Mouse (Mus musculus) midbrain, embryonic 13.5 days (tissue): ENCODE data around the gene 4930507D05Rik. TPM values are rescaled to one million over a fixed set of nuclear protein-coding genes. Genes with fewer than 3 reads are reported as not detected.

Source experiments
- ATAC-seq: fragments of 200-750 bp; cut with Nextera tagmentation; 2 replicates; pipeline ENCODE4 v1.8.0; 2017; ENCODE audit warnings: mild to moderate bottlenecking, moderate TSS enrichment, moderate library complexity
- H3K27ac ChIP-seq: fragments of 300-500 bp; sonication (generic); 2 replicates; pipeline ENCODE4 v1.5.1; 2015; ENCODE audit warnings: inconsistent platforms, mild to moderate bottlenecking, moderate library complexity
- H3K27me3 ChIP-seq: fragments of 300-500 bp; sonication (generic); 2 replicates; pipeline ENCODE4 v1.6.1; 2015; ENCODE audit warnings: mild to moderate bottlenecking, inconsistent platforms
- H3K36me3 ChIP-seq: fragments of 300-500 bp; sonication (generic); 2 replicates; pipeline ENCODE4 v1.6.1; 2015; ENCODE audit warnings: mild to moderate bottlenecking, inconsistent platforms
- H3K4me1 ChIP-seq: fragments of 300-500 bp; sonication (generic); replicated peaks from 2 replicates; pipeline ENCODE4 v1.6.1; 2015; ENCODE audit warnings: inconsistent platforms
- H3K4me2 ChIP-seq: fragments of 300-500 bp; sonication (generic); replicated peaks from 2 replicates; pipeline ENCODE4 v1.6.1; 2015; ENCODE audit warnings: moderate library complexity, mild to moderate bottlenecking, inconsistent platforms
- H3K4me3 ChIP-seq: fragments of 300-500 bp; sonication (generic); replicated peaks from 2 replicates; pipeline ENCODE4 v1.5.1; 2015; ENCODE audit warnings: mild to moderate bottlenecking, inconsistent platforms
- H3K9ac ChIP-seq: fragments of 300-500 bp; sonication (generic); replicated peaks from 2 replicates; pipeline ENCODE4 v1.6.1; 2015; ENCODE audit warnings: mild to moderate bottlenecking, inconsistent platforms
- H3K9me3 ChIP-seq: fragments of 300-500 bp; sonication (generic); 2 replicates; pipeline ENCODE4 v1.6.1; 2016; ENCODE audit warnings: mild to moderate bottlenecking, inconsistent platforms
- WGBS: fragments of 180-500 bp; shearing (Covaris S2); methylation state at CpG from one replicate; pipeline ENCODE4 v1.1.7; 2015; 5-methylcytosine and 5-hydroxymethylcytosine counted together
- polyA plus RNA-seq: library from polyadenylated mRNA; unstranded; fragments of >200 nt; fragmentation: Nextera tagmentation; extraction: Ambion mirVana; gene quantifications from 2 replicates; pipeline ENCODE4 v1.2.1, GENCODE M21; 2015

Gene 4930507D05Rik
- polyA plus RNA-seq = 1.2 and 1.4 TPM in 2 replicates

DNA sequence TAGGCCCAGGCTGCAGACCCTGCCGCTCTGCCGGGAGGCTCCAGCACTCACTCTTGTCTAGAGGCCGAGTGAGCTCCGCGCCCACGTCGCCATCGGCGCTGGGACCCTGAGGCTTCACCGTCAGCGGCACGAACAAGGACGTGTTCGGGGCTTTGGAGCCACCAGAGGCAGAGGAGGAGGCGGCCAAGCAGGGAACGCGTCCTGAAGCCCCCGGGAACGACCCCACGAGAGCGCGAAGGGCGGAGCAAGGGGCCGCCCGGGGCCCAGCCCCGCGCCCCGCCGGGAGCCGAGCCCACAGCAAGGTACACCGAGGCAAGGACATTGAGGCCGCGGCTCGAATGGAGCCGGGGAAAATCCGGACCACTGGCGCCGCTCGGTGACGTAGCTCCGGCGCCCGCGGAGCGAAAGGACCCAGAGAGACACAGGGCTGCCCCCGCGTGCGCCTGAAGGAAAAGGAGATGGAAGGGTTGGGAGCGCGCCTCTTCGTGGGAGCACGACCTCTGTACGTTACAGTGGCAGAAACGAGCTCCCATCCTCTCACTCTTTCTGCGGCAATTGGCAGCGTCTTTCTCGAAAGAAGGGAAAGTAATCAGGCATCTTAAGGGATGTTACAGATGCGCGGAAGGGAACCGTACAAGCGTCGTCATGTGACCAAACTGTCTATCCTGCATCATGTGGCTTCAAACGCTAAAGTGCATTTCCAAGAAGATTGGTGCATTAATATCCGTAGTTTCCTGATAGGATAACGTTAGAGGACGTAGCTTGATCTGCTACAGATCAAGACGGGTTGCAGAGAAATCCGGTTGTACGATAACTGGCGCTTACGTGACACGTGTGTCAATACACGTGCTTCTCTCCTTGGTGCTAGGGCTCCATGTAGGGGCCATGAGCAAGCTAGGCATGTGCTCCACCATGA lies at the start of gene 4930507D05Rik, which contains the start of gene Supv3l1:
TSS of gene 4930507D05Rik (plus strand) at position 126 of the 916 bp plus-strand sequence.
TSS of gene Supv3l1 (minus strand) at position 375 of the 916 bp plus-strand sequence.
- Histone ChIP-seq H3K4me2 (peak within 1 kb of the TSS; percentile 77), H3K27me3 (no peaks in the 10 kb centered on the region), H3K36me3 (peaks cover 34% of the 10 kb centered on the region), H3K9me3 (no peaks in the 10 kb centered on the region), H3K27ac (peak within 1 kb of the TSS; percentile 88), H3K4me1 (peaks cover 21% of the 10 kb centered on the region), H3K9ac (peak within 1 kb of the TSS; percentile 91), H3K4me3 (peak within 1 kb of the TSS; percentile 75)
- peak; percentile 94 for ATAC-seq
- WGBS = under 1% methylated on average over 73 of the region's 73 CpGs

DNA sequence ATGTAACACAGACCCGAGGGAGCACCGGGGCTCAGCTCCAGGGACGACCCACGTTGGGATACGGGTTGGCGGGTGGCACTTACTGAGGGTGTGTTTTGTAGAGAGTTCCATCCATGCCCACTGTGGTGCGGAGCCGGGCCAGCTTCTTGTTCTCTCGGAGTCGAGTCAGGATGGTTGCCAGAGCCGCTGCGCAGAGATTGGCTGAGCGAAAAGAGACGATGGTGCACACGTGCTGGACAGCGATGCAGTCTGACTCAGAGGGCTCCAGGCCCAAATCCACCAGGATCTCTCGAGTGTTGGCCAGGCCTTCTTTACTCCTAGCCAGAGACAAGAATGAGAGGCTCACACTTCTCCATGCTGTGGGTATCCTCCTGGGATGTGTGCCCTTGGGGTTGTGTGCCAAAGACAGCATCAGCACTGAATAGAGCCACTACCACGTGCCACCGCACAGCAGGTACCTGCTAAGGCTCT lies 47.6 kb upstream of the 4930507D05Rik start:
- 85% methylated on average over 19 of the region's 19 CpGs for WGBS
- no peaks in the 10 kb centered on the region for H3K27me3 ChIP-seq
- ATAC-seq = 0 out of 2 replicates have a peak, but pooled peaks have one; percentile 4

DNA sequence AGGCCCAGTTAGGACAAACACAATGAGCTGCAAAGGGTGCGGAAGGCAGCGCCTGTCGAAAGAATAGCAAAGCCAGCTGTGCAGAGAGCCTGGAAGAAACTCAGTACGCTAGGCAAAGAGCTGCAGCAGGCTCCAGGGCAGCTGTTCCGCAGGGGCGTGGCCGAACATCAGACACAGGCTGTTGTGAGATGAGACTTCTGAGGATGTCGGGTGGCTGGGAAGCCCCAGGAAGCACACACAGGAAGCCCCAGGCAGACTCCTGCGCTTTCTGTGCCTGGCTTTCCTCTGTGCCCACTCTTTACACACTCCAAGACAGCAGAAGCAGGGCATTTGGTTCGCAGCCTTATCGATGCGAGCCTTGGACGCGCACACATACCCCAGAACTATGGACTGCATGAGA lies 44.4 kb upstream of the 4930507D05Rik start:
- peak; percentile 20; the same call in 1 of the 2 replicates for ATAC-seq
- Histone ChIP-seq H3K9ac (no peak overlapping the region), H3K36me3 (no peaks in the 10 kb centered on the region), H3K4me2 (peak overlapping the region; percentile 26), H3K27ac (no peak overlapping the region), H3K27me3 (0 out of 2 replicates have a peak, but pooled peaks cover 3% of the 10 kb centered on the region), H3K9me3 (no peaks in the 10 kb centered on the region), H3K4me3 (0 out of 2 replicates have a peak overlapping the region, but pooled peaks have one; percentile 7), H3K4me1 (no peaks in the 10 kb centered on the region)
- WGBS = 46% methylated on average over 14 of the region's 14 CpGs

More for the DNA sequence above, 47.6 kb upstream of the 4930507D05Rik start:
- no peak overlapping the region for H3K27ac ChIP-seq
- no peaks in the 10 kb centered on the region for H3K36me3 ChIP-seq
- H3K9ac ChIP-seq = no peak overlapping the region
- no peaks in the 10 kb centered on the region for H3K9me3 ChIP-seq
- no peak overlapping the region for H3K4me3 ChIP-seq
- no peak overlapping the region for H3K4me2 ChIP-seq
- no peaks in the 10 kb centered on the region for H3K4me1 ChIP-seq

DNA sequence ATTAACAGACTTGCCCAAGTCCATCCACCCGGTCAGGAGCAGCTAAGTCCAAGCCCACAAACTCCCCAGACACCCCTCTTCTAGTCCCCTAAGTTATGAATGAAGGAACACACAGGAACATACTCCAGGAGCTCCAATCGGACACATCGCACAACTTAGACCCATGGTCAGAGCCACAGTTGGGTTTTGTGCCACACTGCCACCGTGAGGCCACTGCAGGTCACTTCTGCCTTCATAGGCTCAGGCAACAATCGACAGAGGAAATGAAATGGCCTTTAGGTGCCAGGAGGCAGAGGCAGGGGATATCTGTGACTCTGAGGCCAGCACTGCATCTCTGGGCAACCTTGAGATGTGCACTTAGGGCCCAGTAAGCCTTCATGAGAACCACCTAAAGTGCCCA lies 38.3 kb upstream of the 4930507D05Rik start:
- 0 out of 2 replicates have a peak, but pooled peaks cover 3% of the 10 kb centered on the region for H3K27me3 ChIP-seq
- peak; percentile 70; the same call in 1 of the 2 replicates for ATAC-seq
- no peak overlapping the region for H3K9ac ChIP-seq
- H3K9me3 ChIP-seq = no peaks in the 10 kb centered on the region
- no peak overlapping the region for H3K4me3 ChIP-seq
- no peaks in the 10 kb centered on the region for H3K36me3 ChIP-seq
- no peak overlapping the region for H3K4me2 ChIP-seq
- WGBS = 12% methylated on average over 5 of the region's 5 CpGs
- H3K4me1 ChIP-seq = no peaks in the 10 kb centered on the region
- no peak overlapping the region for H3K27ac ChIP-seq

DNA sequence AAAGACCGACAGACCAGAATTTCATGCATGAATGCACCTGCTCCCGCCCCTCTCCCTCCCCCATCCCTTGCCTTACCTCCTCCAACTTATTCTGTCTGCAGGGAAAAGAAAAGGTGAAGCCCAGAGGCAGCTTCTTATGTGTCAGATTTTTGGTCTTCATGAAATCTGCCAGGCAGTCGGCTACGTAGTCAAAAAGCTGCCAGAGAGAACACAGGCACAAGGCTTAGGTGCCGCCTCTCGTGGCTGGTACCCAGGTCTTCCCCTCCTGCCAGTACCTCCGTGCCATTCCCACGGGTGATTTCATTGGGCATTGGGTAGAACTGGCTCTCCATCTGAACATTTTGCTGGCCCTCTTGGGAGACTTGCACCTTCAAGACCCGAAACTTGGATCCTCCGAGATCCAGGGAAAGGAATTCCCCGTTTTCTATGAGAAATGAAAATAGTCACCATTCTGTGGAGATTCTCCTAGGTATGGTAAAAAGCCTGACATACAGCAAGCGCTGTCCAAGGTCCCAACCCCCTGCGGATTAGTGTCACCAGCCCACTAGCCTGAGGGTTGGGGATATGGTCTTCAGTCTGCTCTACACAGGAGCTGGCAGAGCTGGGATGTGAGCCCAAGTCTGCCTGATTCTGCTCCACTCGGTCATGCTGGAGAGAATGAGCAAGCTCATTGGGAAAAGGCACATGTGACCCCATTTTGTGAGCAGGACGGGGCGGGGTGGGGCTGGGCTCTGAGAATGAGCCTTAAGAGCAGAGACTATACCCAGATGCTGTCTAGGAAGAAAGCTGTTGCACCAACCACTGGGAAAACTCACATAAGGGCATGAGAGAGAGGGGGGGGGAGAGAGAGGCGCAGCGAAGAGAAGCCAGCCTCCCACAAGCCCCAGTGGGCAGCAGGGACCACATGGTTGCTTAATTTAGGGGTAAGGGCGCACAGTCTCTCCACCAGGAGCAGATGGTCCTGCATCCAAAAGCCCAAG lies 37.6 kb upstream of the 4930507D05Rik start:
- no peak overlapping the region for H3K4me3 ChIP-seq

DNA sequence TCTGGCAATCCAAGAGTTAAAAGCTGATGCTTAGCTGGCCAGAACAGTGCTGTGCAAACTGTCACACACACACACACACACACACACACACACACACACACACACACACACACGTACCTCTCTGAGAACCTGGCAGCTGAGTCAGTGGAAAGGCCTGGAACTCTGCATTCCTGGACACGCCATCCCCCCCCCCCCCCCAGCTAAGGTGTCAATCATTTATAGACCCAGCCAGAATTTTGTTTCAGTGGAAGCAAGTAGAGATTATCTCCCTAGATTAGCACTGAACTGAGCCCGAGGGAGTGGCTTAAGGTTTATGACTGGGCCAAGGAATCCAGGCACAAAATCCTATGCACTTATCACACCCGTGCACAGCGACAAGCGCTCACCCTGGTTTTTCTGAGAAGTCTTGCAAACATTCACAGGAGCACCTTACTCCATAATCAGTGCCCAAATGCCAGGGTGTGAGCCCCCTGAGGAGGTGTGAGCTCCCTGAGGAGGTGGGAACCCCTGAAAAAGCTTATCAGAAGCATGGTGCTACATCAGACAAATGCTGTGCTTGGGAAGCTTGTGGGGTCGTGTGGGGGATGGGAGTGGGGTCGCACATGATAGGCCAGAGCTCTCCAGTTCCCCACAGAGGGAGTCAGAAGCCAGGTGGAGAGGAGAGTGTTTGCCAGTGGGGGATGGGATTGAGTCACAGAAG lies 36.2 kb upstream of the 4930507D05Rik start:
- Histone ChIP-seq H3K9ac (no peak overlapping the region), H3K36me3 (no peaks in the 10 kb centered on the region), H3K4me3 (no peak overlapping the region), H3K27ac (no peak overlapping the region), H3K9me3 (no peaks in the 10 kb centered on the region), H3K27me3 (no peaks in the 10 kb centered on the region), H3K4me1 (no peaks in the 10 kb centered on the region), H3K4me2 (no peak overlapping the region)
- no peak for ATAC-seq
- 37% methylated on average over 8 of the region's 8 CpGs for WGBS

More for the DNA sequence above, 37.6 kb upstream of the 4930507D05Rik start:
- H3K27ac ChIP-seq = no peak overlapping the region
- H3K4me2 ChIP-seq = no peak overlapping the region
- WGBS = 70% methylated on average over 19 of the region's 19 CpGs
- no peaks in the 10 kb centered on the region for H3K4me1 ChIP-seq
- no peak for ATAC-seq
- H3K36me3 ChIP-seq = no peaks in the 10 kb centered on the region
- H3K27me3 ChIP-seq = 0 out of 2 replicates have a peak, but pooled peaks cover 3% of the 10 kb centered on the region
- H3K9me3 ChIP-seq = no peaks in the 10 kb centered on the region
- no peak overlapping the region for H3K9ac ChIP-seq

DNA sequence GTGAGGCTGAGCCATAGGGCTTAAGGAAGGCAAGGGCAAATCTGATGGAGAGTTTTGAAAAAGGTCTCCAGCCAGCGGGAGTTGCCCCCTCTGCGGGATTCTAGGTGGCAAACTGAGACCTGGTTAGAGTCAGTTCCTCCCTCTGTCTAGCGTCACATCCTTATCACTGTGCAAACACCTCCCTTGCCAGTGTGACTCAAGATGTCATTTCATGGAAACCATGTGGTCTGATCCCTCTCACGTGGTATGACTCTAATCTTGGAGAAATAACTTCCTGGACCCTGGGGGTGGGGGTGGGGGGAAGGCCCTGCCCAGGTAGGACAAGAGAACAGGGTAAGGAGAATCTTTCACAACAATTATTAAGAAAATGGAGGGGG lies 35.7 kb upstream of the 4930507D05Rik start:
- no peaks in the 10 kb centered on the region for H3K9me3 ChIP-seq
- no peak overlapping the region for H3K4me2 ChIP-seq
- no peak overlapping the region for H3K4me3 ChIP-seq
- 44% methylated on average over 4 of the region's 4 CpGs for WGBS
- no peaks in the 10 kb centered on the region for H3K27me3 ChIP-seq
- H3K9ac ChIP-seq = no peak overlapping the region
- no peak overlapping the region for H3K27ac ChIP-seq
- no peaks in the 10 kb centered on the region for H3K4me1 ChIP-seq
- ATAC-seq = no peak
- H3K36me3 ChIP-seq = no peaks in the 10 kb centered on the region

DNA sequence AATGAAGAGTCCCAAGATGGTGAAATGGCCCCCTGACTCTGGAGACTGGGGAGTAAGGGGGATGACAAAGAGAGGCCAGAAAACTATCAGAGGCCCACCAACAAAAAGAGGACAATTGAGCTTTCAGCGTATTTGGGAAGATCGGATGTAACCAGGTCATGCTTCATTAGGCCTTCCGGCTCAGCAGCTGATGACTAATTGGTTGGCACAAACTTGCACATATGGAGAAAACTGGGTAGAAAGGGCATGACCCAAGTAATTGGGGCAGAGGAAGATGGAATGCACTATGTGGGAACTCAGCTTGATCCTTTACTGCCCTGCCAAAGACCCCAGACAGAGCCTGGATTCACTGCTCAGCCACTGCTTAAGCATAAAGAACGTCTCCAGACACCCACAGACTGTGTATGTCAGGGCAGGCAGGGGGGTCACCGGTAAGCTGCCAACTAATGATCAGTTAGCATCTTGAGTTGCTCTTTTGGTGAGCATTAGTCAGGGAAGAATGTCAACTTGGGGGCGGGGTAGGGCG lies 30.4 kb upstream of the 4930507D05Rik start:
- Histone ChIP-seq H3K4me1 (no peaks in the 10 kb centered on the region), H3K36me3 (no peaks in the 10 kb centered on the region), H3K9me3 (no peaks in the 10 kb centered on the region), H3K9ac (no peak overlapping the region), H3K4me3 (no peak overlapping the region), H3K4me2 (no peak overlapping the region), H3K27me3 (no peaks in the 10 kb centered on the region), H3K27ac (no peak overlapping the region)
- ATAC-seq = no peak
- 67% methylated on average over 7 of the region's 7 CpGs for WGBS

DNA sequence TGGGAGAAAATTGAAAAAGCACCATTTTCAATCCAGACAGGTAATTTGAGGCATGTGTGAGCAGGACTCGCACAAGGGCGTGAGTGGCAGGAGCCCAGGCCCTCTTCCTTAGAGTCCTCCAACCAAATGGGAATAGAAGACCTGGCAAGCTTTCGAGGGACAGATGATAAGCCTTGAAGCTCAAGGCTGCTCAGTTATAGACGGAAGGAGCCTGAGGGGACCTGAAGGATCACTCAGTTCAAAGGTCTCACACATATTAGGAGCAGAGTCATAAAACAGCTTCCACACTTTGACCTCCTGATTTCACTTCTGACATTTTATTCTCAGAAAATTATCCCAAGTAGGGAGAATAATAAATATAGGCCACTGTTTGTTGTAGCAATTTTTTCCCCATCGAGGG lies 29.9 kb upstream of the 4930507D05Rik start:
- Histone ChIP-seq H3K4me3 (no peak overlapping the region), H3K4me1 (no peaks in the 10 kb centered on the region), H3K36me3 (no peaks in the 10 kb centered on the region), H3K27me3 (no peaks in the 10 kb centered on the region), H3K9ac (no peak overlapping the region), H3K9me3 (no peaks in the 10 kb centered on the region), H3K27ac (no peak overlapping the region), H3K4me2 (no peak overlapping the region)
- WGBS = 89% methylated on average over 5 of the region's 5 CpGs
- ATAC-seq = no peak

DNA sequence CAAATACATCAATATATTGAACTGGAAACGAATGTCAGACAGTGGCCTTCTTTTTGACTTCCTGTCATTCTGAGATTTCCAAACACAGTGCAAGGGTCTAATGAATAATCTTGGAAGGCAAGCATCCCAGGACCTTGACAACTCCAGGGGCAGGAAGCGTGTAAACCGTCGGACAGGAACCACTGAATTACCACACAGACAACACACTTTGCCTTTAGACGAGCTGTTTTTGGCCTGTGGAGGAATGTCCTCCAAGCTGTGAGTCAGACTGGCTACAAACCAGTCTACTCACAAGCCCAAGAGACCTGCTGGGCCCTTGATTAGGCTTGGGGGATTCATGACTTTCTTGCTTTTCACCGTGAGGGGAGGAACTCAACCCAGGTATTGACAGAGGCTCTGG lies 28.9 kb upstream of the 4930507D05Rik start:
- Histone ChIP-seq H3K4me3 (no peak overlapping the region), H3K27me3 (no peaks in the 10 kb centered on the region), H3K9ac (no peak overlapping the region; the same call in 1 of the 2 replicates), H3K27ac (no peak overlapping the region), H3K4me1 (no peaks in the 10 kb centered on the region), H3K4me2 (no peak overlapping the region), H3K9me3 (no peaks in the 10 kb centered on the region), H3K36me3 (no peaks in the 10 kb centered on the region)
- ATAC-seq = no peak
- 82% methylated on average over 6 of the region's 6 CpGs for WGBS

DNA sequence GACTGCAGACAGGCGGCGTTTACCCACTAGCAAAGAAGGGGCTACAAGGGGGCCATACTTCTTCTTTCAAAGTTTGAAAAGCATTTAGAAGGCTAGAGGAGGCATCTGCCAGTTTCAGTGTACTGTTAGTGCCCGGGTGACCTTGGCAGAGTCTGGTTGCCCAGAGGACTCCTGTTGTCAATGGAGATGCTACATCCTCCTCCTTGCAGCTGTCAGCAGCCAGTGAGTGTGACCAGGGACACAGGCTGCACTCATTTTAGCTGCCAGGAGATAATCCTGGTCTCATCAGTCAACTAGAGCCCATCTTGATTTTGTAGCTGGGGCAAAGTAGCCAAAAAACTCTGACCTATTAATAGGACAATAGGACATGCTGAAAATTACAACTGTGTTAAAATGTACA lies 28.2 kb upstream of the 4930507D05Rik start:
- Histone ChIP-seq H3K4me1 (no peaks in the 10 kb centered on the region), H3K9ac (no peak overlapping the region), H3K9me3 (no peaks in the 10 kb centered on the region), H3K36me3 (no peaks in the 10 kb centered on the region), H3K27me3 (no peaks in the 10 kb centered on the region), H3K4me3 (no peak overlapping the region), H3K4me2 (no peak overlapping the region), H3K27ac (no peak overlapping the region)
- WGBS = 87% methylated on average over 3 of the region's 3 CpGs
- no peak for ATAC-seq
